ENCODE assay signal across 21 mouse cellular contexts in the genomic region with DNA sequence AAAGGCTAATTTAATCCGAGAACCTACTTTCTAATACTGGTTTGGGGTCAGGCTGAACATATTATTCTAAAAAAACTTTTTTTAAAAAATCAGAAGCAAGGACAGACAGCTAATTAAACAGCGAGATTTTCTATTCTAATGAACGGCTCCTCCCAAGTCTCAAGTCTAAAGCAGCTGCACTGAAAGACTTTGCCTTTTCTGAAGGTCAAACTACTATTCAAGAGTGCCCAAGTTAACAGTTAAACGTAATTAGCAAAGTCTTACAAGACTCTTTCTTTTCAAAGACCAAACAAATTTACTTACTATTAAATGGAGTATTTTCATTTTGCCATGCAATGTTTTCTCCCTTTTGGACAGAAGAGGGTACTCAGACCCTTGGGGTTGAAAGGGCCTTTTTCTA. TPM values are rescaled to one million over a fixed set of nuclear protein-coding genes. Genes with fewer than 3 reads are reported as not detected.
A peak's percentile ranks its signal among the peaks of the same experiment; 100 is the strongest.
DNase-seq lines count a peak whose midpoint lies in the region; ATAC-seq and TF ChIP-seq lines count a peak whose summit lies in the region.
"Had no signal": no experiment of that assay in that cellular context is flagged by ENCODE, and none has a peak within 500 bp of the region (broad histone marks: within the 10 kb centered on the region; RNA-seq: fewer than 3 reads in every experiment).

No protein-coding gene starts in this region.

- no peak overlapping the region for H3K9ac ChIP-seq in kidney, postnatal 0 days (ENCODE audit: low read depth, low read length)

- no peaks in the 10 kb centered on the region for H3K27me3 ChIP-seq in kidney, adult 2 months (replicated peaks; ENCODE audit: control insufficient read depth, insufficient read depth, low read length)
- no peaks in the 10 kb centered on the region for H3K27me3 ChIP-seq in kidney, postnatal 0 days (ENCODE audit: insufficient read depth, low read length)
- H3K27me3 ChIP-seq: CH12.LX, Patski had no signal

- ATAC-seq in kidney, postnatal 0 days (replicated peaks; ENCODE audit: low FRiP score, low read depth), result no peak
- ATAC-seq: activated CD4-positive, CD25-positive, alpha-beta regulatory T cell, adult 4 months; CD4-positive, CD25-positive, alpha-beta regulatory T cell, adult 4 months; Patski had no signal

- H3K36me3 ChIP-seq in kidney, adult 2 months (ENCODE audit: control insufficient read depth, insufficient read depth, low read length), result no peaks in the 10 kb centered on the region
- no peaks in the 10 kb centered on the region for H3K36me3 ChIP-seq in kidney, postnatal 0 days (ENCODE audit: insufficient read depth, low read length)
- H3K36me3 ChIP-seq: G1E had no signal

- H3K4me3 ChIP-seq in kidney, adult 2 months (ENCODE audit: insufficient read depth, low read depth, low read length), result no peak overlapping the region
- no peak overlapping the region for H3K4me3 ChIP-seq in kidney, postnatal 0 days (replicated peaks; ENCODE audit: low read depth, low read length)

- peak overlapping the region; percentile 90; the same call in 1 of the 2 replicates for H3K27ac ChIP-seq in kidney, adult 2 months (ENCODE audit: insufficient read depth, low read depth, low read length)
- peak overlapping the region; percentile 66 for H3K27ac ChIP-seq in kidney, postnatal 0 days

- WGBS in kidney, adult 2 months, result 48% methylated on average over 4 of the region's 4 CpGs
- WGBS in kidney, postnatal 0 days, result 72% methylated on average over 4 of the region's 4 CpGs

- DNase-seq in kidney, adult 2 months, result peak; percentile 71
- DNase-seq in kidney, postnatal 25 days, result no peak
- peak; percentile 69 for DNase-seq in kidney, adult 9 months
- no peak for DNase-seq in kidney, postnatal 14 days
- no peak for DNase-seq in kidney, postnatal 0 days (ENCODE audit: low spot score)
- no peak for DNase-seq in kidney, postnatal 10 days
- DNase-seq: adrenal gland, adult 2 months; adrenal gland, adult 8-10 months; adrenal gland, postnatal 10 days; adrenal gland, postnatal 14 days; adrenal gland, postnatal 25 days; adrenal gland, postnatal 36 days; B cell, adult 2 months; cerebellum, adult 11 months; cerebellum, adult 11-12 months; cerebellum, adult 18-20 months had no signal

- no peak for TF ChIP-seq POLR2A in kidney, adult 2 months (IDR thresholded peaks at IDR 0.05; ENCODE audit: low read depth, low read length)

- H3K9me3 ChIP-seq in kidney, postnatal 0 days (replicated peaks; ENCODE audit: low read length), result no peaks in the 10 kb centered on the region
- H3K9me3 ChIP-seq: G1E had no signal

- H3K4me1 ChIP-seq in kidney, adult 2 months (ENCODE audit: control insufficient read depth, insufficient read depth, low read length), result peaks cover 4% of the 10 kb centered on the region; the same call in 1 of the 2 replicates
- H3K4me1 ChIP-seq in kidney, postnatal 0 days (replicated peaks; ENCODE audit: insufficient read depth, low read length), result no peaks in the 10 kb centered on the region

- TF ChIP-seq CTCF in kidney, adult 2 months (conservative IDR thresholded peaks at IDR 0.05; ENCODE audit: insufficient read depth, insufficient read length, low read depth, low read length), result no peak
- TF ChIP-seq CTCF in kidney, postnatal 0 days (IDR thresholded peaks at IDR 0.05; ENCODE audit: low read depth), result no peak

- H3K4me2 ChIP-seq in kidney, postnatal 0 days (ENCODE audit: low read length), result no peak overlapping the region

RNA-seq across cellular contexts. Expression of gene Itpr1, which starts 6.8 kb away (rescaled TPM):
- 68.2 and 74.5 TPM in 2 replicates for polyA plus RNA-seq in kidney, adult 2 months (2012; rRNA removed)
- polyA plus RNA-seq in kidney, postnatal 0 days (2015; fragmentation: Nextera tagmentation; extraction: Ambion mirVana), result 21.2 TPM in 2 replicates

RNA-seq across cellular contexts. Expression of gene Sumf1, which starts 20.8 kb away (rescaled TPM):
- polyA plus RNA-seq in kidney, adult 2 months (2012; rRNA removed), result 37.6 and 46.0 TPM in 2 replicates
- 34.0 and 34.2 TPM in 2 replicates for polyA plus RNA-seq in kidney, postnatal 0 days (2015; fragmentation: Nextera tagmentation; extraction: Ambion mirVana)

Comparison
In these comparisons a context has a peak if more than half of its experiments do, and no peak if none do; other contexts are left out.
1. DNase-seq: peak in kidney, adult 2 months (single experiment) and kidney, adult 9 months (single experiment); none in kidney, postnatal 25 days (0 of 2), kidney, postnatal 14 days (single experiment), kidney, postnatal 0 days (single experiment) and kidney, postnatal 10 days (single experiment).